Mouse (Mus musculus): ENCODE results near the gene Gm12355. TPM values are rescaled to one million over a fixed set of nuclear protein-coding genes. Genes with fewer than 3 reads are reported as not detected.
A peak's percentile ranks its signal among the peaks of the same experiment; 100 is the strongest.
"Not testable (repeated sequence)": the region's sequence is repeated elsewhere in the genome, so short reads cannot be mapped to it uniquely, and the experiment has no call there.

Gm12355 gene
- polyA plus RNA-seq (2015; fragmentation: Nextera tagmentation; extraction: Ambion mirVana), result 0.14 and 0.70 TPM in 2 replicates

DNA sequence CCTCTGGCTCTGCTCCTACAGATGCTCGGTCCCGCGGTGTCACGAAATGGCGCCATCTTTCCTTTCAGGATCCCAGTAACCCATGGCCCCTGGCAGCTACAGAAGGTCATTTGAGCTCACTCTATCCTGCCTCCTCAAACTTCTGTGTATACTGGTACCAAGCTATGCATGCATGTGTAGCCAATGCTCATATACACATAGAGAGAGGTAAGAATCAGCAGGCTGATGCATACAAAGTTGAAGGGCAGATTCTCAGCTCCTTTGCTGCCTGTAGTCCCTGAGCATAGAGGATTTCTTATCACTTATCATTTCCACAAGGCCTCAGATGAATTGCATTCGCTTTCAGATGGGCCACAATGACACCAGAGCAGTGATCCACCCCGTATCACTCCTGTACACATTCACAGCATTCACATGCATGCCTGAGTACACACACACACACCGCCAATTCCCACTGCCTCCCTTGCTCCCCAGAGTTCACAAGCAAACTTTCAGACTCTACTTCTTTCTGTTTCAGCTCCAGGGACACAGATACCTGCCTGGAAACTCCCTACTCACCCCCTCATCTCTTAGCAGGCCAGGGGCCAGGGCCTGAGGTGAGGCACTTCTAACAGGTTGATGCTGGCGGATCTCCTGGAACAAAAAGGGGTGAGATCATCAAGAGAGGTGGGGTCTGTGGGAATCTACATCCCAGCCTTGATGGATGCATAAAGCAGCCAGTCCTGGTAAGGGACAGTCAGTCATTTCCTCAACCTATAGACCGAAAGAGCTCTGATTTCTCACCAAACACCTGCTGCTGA lies at the start of gene Gm12355, which contains the start of gene Gsdma3:
Gm12355 (minus strand) TSS at position 51 of the 800 bp plus-strand sequence.
Gsdma3 (plus strand) TSS at position 750 of the 800 bp plus-strand sequence.
- H3K9ac ChIP-seq (replicated peaks; ENCODE audit: low read depth), result no peak within 1 kb of the TSS
- 89% methylated on average over 10 of the region's 10 CpGs for WGBS
- H3K4me3 ChIP-seq (ENCODE audit: low read depth, low read length), result no peak within 1 kb of the TSS
- TF ChIP-seq CTCF (IDR thresholded peaks at IDR 0.05) (no peak), EP300 (IDR thresholded peaks at IDR 0.05) (no peak)
- no peaks in the 10 kb centered on the region for H3K9me3 ChIP-seq (ENCODE audit: low read length)
- ATAC-seq (no peak), DNase-seq (ENCODE audit: low spot score) (no peak)
- no peak within 1 kb of the TSS for H3K4me2 ChIP-seq (replicated peaks; ENCODE audit: low read depth, low read length)
- no peaks in the 10 kb centered on the region for H3K4me1 ChIP-seq (ENCODE audit: insufficient read depth, low read depth, low read length)
- H3K27ac ChIP-seq (ENCODE audit: low read length), result no peak within 1 kb of the TSS
- no peaks in the 10 kb centered on the region for H3K36me3 ChIP-seq (ENCODE audit: insufficient read depth, low read length)
- H3K27me3 ChIP-seq (replicated peaks; ENCODE audit: insufficient read depth, low read length), result no peaks in the 10 kb centered on the region

DNA sequence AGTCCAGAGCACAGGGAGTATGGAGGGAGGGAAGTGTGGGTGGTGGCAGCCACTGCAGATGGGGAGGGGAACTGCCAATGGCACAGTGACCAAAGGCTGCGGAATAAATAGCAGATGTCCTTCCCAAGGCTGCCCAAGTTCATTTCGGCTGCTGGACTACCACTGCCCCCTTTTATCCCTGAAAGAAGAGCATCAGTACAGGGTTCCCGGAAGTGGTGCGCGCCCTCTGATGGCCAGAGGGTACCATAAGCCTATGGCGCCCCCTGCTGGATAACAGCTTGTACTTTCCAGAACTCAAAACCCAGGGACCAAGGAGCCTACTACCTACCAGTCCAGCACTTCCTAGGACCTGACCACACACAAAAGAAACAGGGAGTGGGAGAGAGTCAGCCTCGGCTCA lies 47.7 kb upstream of the Gm12355 start:
- ATAC-seq (peak; percentile 79), DNase-seq (ENCODE audit: low spot score) (peak; percentile 70)
- not testable (repeated sequence) for H3K27ac ChIP-seq (ENCODE audit: low read length); H3K4me1 ChIP-seq (ENCODE audit: insufficient read depth, low read depth, low read length); H3K36me3 ChIP-seq (ENCODE audit: insufficient read depth, low read length); H3K4me3 ChIP-seq (ENCODE audit: low read depth, low read length); H3K9ac ChIP-seq (replicated peaks; ENCODE audit: low read depth); H3K27me3 ChIP-seq (replicated peaks; ENCODE audit: insufficient read depth, low read length); H3K4me2 ChIP-seq (replicated peaks; ENCODE audit: low read depth, low read length); H3K9me3 ChIP-seq (ENCODE audit: low read length)
- peak; percentile 72 for TF ChIP-seq CTCF (IDR thresholded peaks at IDR 0.05)
- WGBS, result 6% methylated on average over 6 of the region's 7 CpGs

DNA sequence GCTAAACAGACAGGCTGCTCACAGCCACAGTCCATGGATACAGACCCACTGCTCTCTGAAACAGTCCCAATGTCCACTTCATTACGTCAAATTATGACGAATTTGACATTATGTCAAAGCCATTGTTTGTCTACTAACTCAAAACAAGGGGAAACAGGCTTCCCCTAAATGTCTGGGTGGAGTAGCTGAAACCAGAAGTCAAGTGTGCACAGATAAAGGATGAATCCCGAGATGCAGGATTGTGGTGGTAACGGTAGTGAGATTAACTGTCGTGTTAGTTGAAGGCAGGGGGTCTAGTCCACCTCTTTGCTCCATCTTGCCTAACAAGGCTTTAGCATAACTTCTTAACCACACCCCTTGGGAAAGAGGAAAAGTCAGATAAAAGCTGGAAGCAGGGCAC lies 47.0 kb upstream of the Gm12355 start:
- no peaks in the 10 kb centered on the region for H3K9me3 ChIP-seq (ENCODE audit: low read length)
- no peak overlapping the region for H3K4me2 ChIP-seq (replicated peaks; ENCODE audit: low read depth, low read length)
- TF ChIP-seq CTCF (IDR thresholded peaks at IDR 0.05) (no peak), EP300 (IDR thresholded peaks at IDR 0.05) (no peak)
- no peaks in the 10 kb centered on the region for H3K27me3 ChIP-seq (replicated peaks; ENCODE audit: insufficient read depth, low read length)
- H3K4me3 ChIP-seq (ENCODE audit: low read depth, low read length), result no peak overlapping the region
- H3K36me3 ChIP-seq (ENCODE audit: insufficient read depth, low read length), result no peaks in the 10 kb centered on the region
- H3K9ac ChIP-seq (replicated peaks; ENCODE audit: low read depth), result no peak overlapping the region
- ATAC-seq (no peak), DNase-seq (ENCODE audit: low spot score) (no peak)
- WGBS, result 66% methylated on average over 5 of the region's 5 CpGs
- H3K4me1 ChIP-seq (ENCODE audit: insufficient read depth, low read depth, low read length), result no peaks in the 10 kb centered on the region
- no peak overlapping the region for H3K27ac ChIP-seq (ENCODE audit: low read length)

DNA sequence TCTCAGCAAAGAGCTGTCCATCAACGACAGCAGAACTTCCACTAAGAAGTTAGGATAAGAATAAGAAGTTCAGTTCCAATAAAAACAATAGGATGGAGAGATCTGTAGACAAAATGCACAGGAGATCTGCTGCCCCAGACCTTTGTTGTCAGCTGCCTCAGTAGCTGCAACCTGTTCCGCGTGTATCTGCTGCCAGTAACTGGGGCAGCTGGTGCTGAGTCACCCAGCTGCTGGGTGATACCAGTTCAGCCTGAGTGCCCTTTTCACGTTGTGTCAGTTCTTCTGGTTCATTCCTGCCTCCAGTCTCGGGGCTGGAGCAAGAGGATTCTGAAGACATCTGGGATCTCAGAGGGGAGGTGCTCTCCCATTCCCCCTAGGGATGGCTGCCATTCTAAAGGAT lies 46.4 kb upstream of the Gm12355 start:
- no peaks in the 10 kb centered on the region for H3K27me3 ChIP-seq (replicated peaks; ENCODE audit: insufficient read depth, low read length)
- TF ChIP-seq CTCF (IDR thresholded peaks at IDR 0.05) (no peak), EP300 (IDR thresholded peaks at IDR 0.05) (no peak)
- no peak for ATAC-seq

DNA sequence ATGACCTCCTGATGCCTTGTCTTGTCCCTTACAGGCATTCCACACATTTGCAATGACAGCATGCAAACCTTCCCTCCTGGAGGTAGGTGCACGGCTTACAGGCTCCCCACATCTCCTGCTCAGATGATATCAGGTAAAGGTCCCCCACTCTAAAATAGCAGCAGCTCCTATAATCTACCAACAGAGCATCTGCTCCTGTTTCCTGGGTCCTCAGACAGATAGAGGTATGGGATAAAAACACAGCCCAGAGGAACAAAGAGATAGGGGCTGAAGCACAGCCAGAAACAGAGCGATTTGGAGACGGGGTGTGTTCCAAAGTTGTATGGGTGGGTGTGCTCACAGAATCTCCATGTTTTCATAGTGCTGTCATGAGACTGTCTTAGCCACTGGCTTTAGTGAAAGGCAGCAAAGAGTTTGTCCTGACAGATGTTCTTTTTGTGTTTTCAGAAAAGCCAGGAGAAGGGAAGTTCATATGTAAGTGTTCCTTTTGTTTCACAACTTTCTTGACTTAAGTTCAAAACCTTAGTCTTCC lies 45.9 kb upstream of the Gm12355 start:
- ATAC-seq, result no peak
- WGBS, result 54% methylated on average over 3 of the region's 3 CpGs
- TF ChIP-seq EP300 (IDR thresholded peaks at IDR 0.05) (no peak), CTCF (IDR thresholded peaks at IDR 0.05) (no peak)

More for the DNA sequence above, 46.4 kb upstream of the Gm12355 start:
- Histone ChIP-seq H3K4me1 (ENCODE audit: insufficient read depth, low read depth, low read length) (no peaks in the 10 kb centered on the region), H3K4me3 (ENCODE audit: low read depth, low read length) (no peak overlapping the region), H3K9ac (replicated peaks; ENCODE audit: low read depth) (no peak overlapping the region; the same call in 1 of the 2 replicates), H3K36me3 (ENCODE audit: insufficient read depth, low read length) (no peaks in the 10 kb centered on the region), H3K9me3 (ENCODE audit: low read length) (no peaks in the 10 kb centered on the region), H3K4me2 (replicated peaks; ENCODE audit: low read depth, low read length) (no peak overlapping the region), H3K27ac (ENCODE audit: low read length) (no peak overlapping the region)
- 54% methylated on average over 5 of the region's 5 CpGs for WGBS
- no peak for DNase-seq (ENCODE audit: low spot score)

DNA sequence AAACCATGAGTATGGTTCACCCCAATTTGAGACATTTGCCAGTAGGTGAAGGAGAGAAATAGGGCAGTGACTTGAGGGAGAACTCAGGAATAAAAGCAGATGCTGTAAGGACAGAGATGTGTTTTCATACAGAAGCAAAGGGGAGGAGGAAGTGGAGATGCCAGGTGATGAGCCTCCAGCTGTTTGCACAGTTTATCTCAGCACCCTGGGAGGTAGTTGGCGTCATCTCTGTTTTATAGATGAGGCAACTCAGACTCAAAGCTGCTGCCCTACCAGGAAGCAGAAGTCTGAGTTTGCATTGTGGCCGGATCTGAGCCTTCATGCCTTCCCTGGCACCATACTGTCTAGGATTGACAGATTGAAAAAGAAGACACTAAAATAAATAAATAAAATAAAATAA lies 43.5 kb upstream of the Gm12355 start:
- no peaks in the 10 kb centered on the region for H3K27me3 ChIP-seq (replicated peaks; ENCODE audit: insufficient read depth, low read length)
- TF ChIP-seq EP300 (IDR thresholded peaks at IDR 0.05) (no peak), CTCF (IDR thresholded peaks at IDR 0.05) (no peak)
- WGBS, result 43% methylated on average over 2 of the region's 2 CpGs
- no peaks in the 10 kb centered on the region for H3K36me3 ChIP-seq (ENCODE audit: insufficient read depth, low read length)
- H3K4me1 ChIP-seq (ENCODE audit: insufficient read depth, low read depth, low read length), result no peaks in the 10 kb centered on the region
- no peak overlapping the region for H3K4me3 ChIP-seq (ENCODE audit: low read depth, low read length)
- no peak overlapping the region for H3K27ac ChIP-seq (ENCODE audit: low read length)
- no peak overlapping the region for H3K4me2 ChIP-seq (replicated peaks; ENCODE audit: low read depth, low read length)
- ATAC-seq (no peak), DNase-seq (ENCODE audit: low spot score) (no peak)
- no peaks in the 10 kb centered on the region for H3K9me3 ChIP-seq (ENCODE audit: low read length)
- H3K9ac ChIP-seq (replicated peaks; ENCODE audit: low read depth), result no peak overlapping the region

More for the DNA sequence above, 45.9 kb upstream of the Gm12355 start:
- Histone ChIP-seq H3K36me3 (ENCODE audit: insufficient read depth, low read length) (no peaks in the 10 kb centered on the region), H3K4me1 (ENCODE audit: insufficient read depth, low read depth, low read length) (no peaks in the 10 kb centered on the region), H3K4me3 (ENCODE audit: low read depth, low read length) (no peak overlapping the region), H3K9ac (replicated peaks; ENCODE audit: low read depth) (no peak overlapping the region), H3K9me3 (ENCODE audit: low read length) (no peaks in the 10 kb centered on the region), H3K27ac (ENCODE audit: low read length) (no peak overlapping the region), H3K27me3 (replicated peaks; ENCODE audit: insufficient read depth, low read length) (no peaks in the 10 kb centered on the region), H3K4me2 (replicated peaks; ENCODE audit: low read depth, low read length) (no peak overlapping the region)
- DNase-seq (ENCODE audit: low spot score), result no peak
